Mouse (Mus musculus) E14TG2a.4 (cell line): ENCODE measurements around the gene Tat.
"Not testable (repeated sequence)": the region's sequence is repeated elsewhere in the genome, so short reads cannot be mapped to it uniquely, and the experiment has no call there.

Experiments used
- CTCF ChIP-seq: conservative IDR thresholded peaks from 2 replicates; pipeline ENCODE4 v1.5.1; 2014; ENCODE audit warnings: low read length
- NANOG ChIP-seq: IDR thresholded peaks from 2 replicates; pipeline ENCODE4 v1.6.1; 2014; ENCODE audit warnings: borderline replicate concordance, low read length, mixed read lengths
- POU5F1 ChIP-seq: IDR thresholded peaks from 2 replicates; pipeline ENCODE4 v1.6.1; 2014; ENCODE audit warnings: low read length, borderline replicate concordance

- TF ChIP-seq CTCF, POU5F1, NANOG: not testable (repeated sequence)
Observed at GRCm38 (mm10) chr8:110033771-110034170, 43.5 kb downstream of the Tat start.
